Mouse (Mus musculus): ENCODE data around the gene Saxo2. TPM values are rescaled to one million over a fixed set of nuclear protein-coding genes. Genes with fewer than 3 reads are reported as not detected.

Saxo2 gene
- polyA plus RNA-seq, 1 experiment from 2014 or later = 26.6 TPM

GRCm38 (mm10) chr7:82609629-82610028, 38.7 kb downstream of the Saxo2 start:
- no peaks in the 10 kb centered on the region for H3K4me1 ChIP-seq (replicated peaks)
- WGBS = 75% methylated on average over 3 of the region's 3 CpGs
- H3K27ac ChIP-seq = no peak overlapping the region
- no peak overlapping the region for H3K4me2 ChIP-seq
- H3K36me3 ChIP-seq = no peaks in the 10 kb centered on the region
- no peak overlapping the region for H3K9ac ChIP-seq
- H3K4me3 ChIP-seq = no peak overlapping the region
- ATAC-seq (ENCODE audit: low FRiP score) = no peak
- no peaks in the 10 kb centered on the region for H3K9me3 ChIP-seq
- H3K27me3 ChIP-seq = no peaks in the 10 kb centered on the region

- Histone ChIP-seq H3K27ac (no peak overlapping the region), H3K4me3 (no peak overlapping the region), H3K36me3 (no peaks in the 10 kb centered on the region), H3K4me2 (no peak overlapping the region), H3K9ac (no peak overlapping the region), H3K9me3 (no peaks in the 10 kb centered on the region), H3K4me1 (replicated peaks) (no peaks in the 10 kb centered on the region; the same call in 1 of the 2 replicates), H3K27me3 (no peaks in the 10 kb centered on the region)
- ATAC-seq (ENCODE audit: low FRiP score) = no peak
- 86% methylated on average over 6 of the region's 6 CpGs for WGBS
These were observed 42.9 kb downstream of the Saxo2 start for GRCm38 (mm10) chr7:82605425-82605824.

GRCm38 (mm10) chr7:82602008-82602407, 46.3 kb downstream of the Saxo2 start:
- Histone ChIP-seq H3K36me3 (no peaks in the 10 kb centered on the region), H3K4me3 (no peak overlapping the region), H3K27me3 (no peaks in the 10 kb centered on the region), H3K4me2 (no peak overlapping the region), H3K9ac (no peak overlapping the region), H3K27ac (no peak overlapping the region), H3K4me1 (replicated peaks) (no peaks in the 10 kb centered on the region; the same call in 1 of the 2 replicates), H3K9me3 (no peaks in the 10 kb centered on the region)
- no peak for ATAC-seq (ENCODE audit: low FRiP score)
- 88% methylated on average over 4 of the region's 4 CpGs for WGBS

- 91% methylated on average over 6 of the region's 6 CpGs for WGBS
- Histone ChIP-seq H3K9ac (no peak overlapping the region), H3K4me2 (no peak overlapping the region), H3K27me3 (no peaks in the 10 kb centered on the region), H3K36me3 (no peaks in the 10 kb centered on the region), H3K4me1 (replicated peaks) (no peaks in the 10 kb centered on the region), H3K4me3 (no peak overlapping the region), H3K27ac (no peak overlapping the region), H3K9me3 (no peaks in the 10 kb centered on the region)
- no peak for ATAC-seq (ENCODE audit: low FRiP score)
These were observed 57.4 kb downstream of the Saxo2 start for GRCm38 (mm10) chr7:82590931-82591330.

Other genes with a start within 250 kb of the Saxo2 start
- 22.4 and 22.9 TPM in 2 replicates for gene Efl1, start 86 bp upstream of the Saxo2 start, polyA plus RNA-seq (2015; fragmentation: Nextera tagmentation; extraction: Ambion mirVana)
- gene Mex3b, start 218.8 kb upstream of the Saxo2 start, polyA plus RNA-seq (2015; fragmentation: Nextera tagmentation; extraction: Ambion mirVana) = 35.1 and 37.5 TPM in 2 replicates

Data from hindbrain, embryonic 13.5 days (tissue).